Mouse (Mus musculus): ENCODE results near the gene Fam172a. TPM values are rescaled to one million over a fixed set of nuclear protein-coding genes. Genes with fewer than 3 reads are reported as not detected.
A peak's percentile ranks its signal among the peaks of the same experiment; 100 is the strongest.
"Not testable (repeated sequence)": the region's sequence is repeated elsewhere in the genome, so short reads cannot be mapped to it uniquely, and the experiment has no call there.

Fam172a gene
- polyA plus RNA-seq (2014; fragmentation: Nextera tagmentation; extraction: Ambion mirVana) = 37.8 TPM in 2 replicates

GRCm38 (mm10) chr13:77701733-77702132 lies at the start of gene Fam172a:
Gene Fam172a, plus strand, starts transcription at chr13:77702033.
- H3K4me1 ChIP-seq (ENCODE audit: control insufficient read depth, insufficient read depth, low read length); H3K4me3 ChIP-seq (ENCODE audit: low read depth, low read length); ATAC-seq (ENCODE audit: low read depth); H3K4me2 ChIP-seq (ENCODE audit: low read depth, low read length); H3K9ac ChIP-seq (replicated peaks; ENCODE audit: low read depth, low read length); H3K27me3 ChIP-seq (ENCODE audit: control insufficient read depth, insufficient read depth, low read length); H3K27ac ChIP-seq (ENCODE audit: low read depth, low read length); H3K36me3 ChIP-seq (ENCODE audit: control insufficient read depth, insufficient read depth, low read length); H3K9me3 ChIP-seq (ENCODE audit: control insufficient read depth, low read length): not testable (repeated sequence)
- no CpG with 5 or more reads among the region's 6 CpGs for WGBS

GRCm38 (mm10) chr13:77688651-77689050 lies 13.2 kb upstream of the Fam172a start:
- Histone ChIP-seq H3K4me1 (ENCODE audit: control insufficient read depth, insufficient read depth, low read length) (no peaks in the 10 kb centered on the region), H3K4me3 (ENCODE audit: low read depth, low read length) (no peak overlapping the region), H3K27me3 (ENCODE audit: control insufficient read depth, insufficient read depth, low read length) (no peaks in the 10 kb centered on the region), H3K9me3 (ENCODE audit: control insufficient read depth, low read length) (no peaks in the 10 kb centered on the region), H3K27ac (ENCODE audit: low read depth, low read length) (no peak overlapping the region), H3K36me3 (ENCODE audit: control insufficient read depth, insufficient read depth, low read length) (no peaks in the 10 kb centered on the region), H3K4me2 (ENCODE audit: low read depth, low read length) (no peak overlapping the region), H3K9ac (replicated peaks; ENCODE audit: low read depth, low read length) (no peak overlapping the region)
- no peak for ATAC-seq (ENCODE audit: low read depth)
- WGBS = 26% methylated on average over 2 of the region's 2 CpGs

- peak; percentile 99 for ATAC-seq (ENCODE audit: low read depth)
- Histone ChIP-seq H3K9me3 (ENCODE audit: control insufficient read depth, low read length) (no peaks in the 10 kb centered on the region), H3K27ac (ENCODE audit: low read depth, low read length) (no peak overlapping the region), H3K9ac (replicated peaks; ENCODE audit: low read depth, low read length) (peak overlapping the region; percentile 69), H3K4me1 (ENCODE audit: control insufficient read depth, insufficient read depth, low read length) (peaks cover 7% of the 10 kb centered on the region; the same call in 1 of the 2 replicates), H3K4me2 (ENCODE audit: low read depth, low read length) (peak overlapping the region; percentile 59), H3K4me3 (ENCODE audit: low read depth, low read length) (peak overlapping the region; percentile 75), H3K36me3 (ENCODE audit: control insufficient read depth, insufficient read depth, low read length) (no peaks in the 10 kb centered on the region), H3K27me3 (ENCODE audit: control insufficient read depth, insufficient read depth, low read length) (no peaks in the 10 kb centered on the region)
- WGBS = under 1% methylated on average over 35 of the region's 35 CpGs
Measured at GRCm38 (mm10) chr13:77708514-77709013, 6.7 kb downstream of the Fam172a start.

GRCm38 (mm10) chr13:77717499-77717898 lies 15.7 kb downstream of the Fam172a start:
- Histone ChIP-seq H3K36me3 (ENCODE audit: control insufficient read depth, insufficient read depth, low read length) (no peaks in the 10 kb centered on the region), H3K27me3 (ENCODE audit: control insufficient read depth, insufficient read depth, low read length) (no peaks in the 10 kb centered on the region), H3K4me2 (ENCODE audit: low read depth, low read length) (no peak overlapping the region), H3K9ac (replicated peaks; ENCODE audit: low read depth, low read length) (no peak overlapping the region), H3K4me3 (ENCODE audit: low read depth, low read length) (no peak overlapping the region), H3K9me3 (ENCODE audit: control insufficient read depth, low read length) (no peaks in the 10 kb centered on the region), H3K4me1 (ENCODE audit: control insufficient read depth, insufficient read depth, low read length) (no peaks in the 10 kb centered on the region), H3K27ac (ENCODE audit: low read depth, low read length) (no peak overlapping the region)
- 90% methylated on average over 2 of the region's 2 CpGs for WGBS
- ATAC-seq (ENCODE audit: low read depth) = no peak

GRCm38 (mm10) chr13:77742822-77743221 lies 41.0 kb downstream of the Fam172a start:
- no peak overlapping the region for H3K4me2 ChIP-seq (ENCODE audit: low read depth, low read length)
- no peak for ATAC-seq (ENCODE audit: low read depth)
- no peak overlapping the region for H3K27ac ChIP-seq (ENCODE audit: low read depth, low read length)
- no peak overlapping the region for H3K9ac ChIP-seq (replicated peaks; ENCODE audit: low read depth, low read length)
- no peaks in the 10 kb centered on the region for H3K27me3 ChIP-seq (ENCODE audit: control insufficient read depth, insufficient read depth, low read length)
- H3K9me3 ChIP-seq (ENCODE audit: control insufficient read depth, low read length) = no peaks in the 10 kb centered on the region
- no peak overlapping the region for H3K4me3 ChIP-seq (ENCODE audit: low read depth, low read length)
- H3K4me1 ChIP-seq (ENCODE audit: control insufficient read depth, insufficient read depth, low read length) = no peaks in the 10 kb centered on the region
- no peaks in the 10 kb centered on the region for H3K36me3 ChIP-seq (ENCODE audit: control insufficient read depth, insufficient read depth, low read length)

- H3K27ac ChIP-seq (ENCODE audit: low read depth, low read length) = no peak overlapping the region
- H3K9me3 ChIP-seq (ENCODE audit: control insufficient read depth, low read length) = no peaks in the 10 kb centered on the region
- no peaks in the 10 kb centered on the region for H3K4me1 ChIP-seq (ENCODE audit: control insufficient read depth, insufficient read depth, low read length)
- no peak overlapping the region for H3K4me2 ChIP-seq (ENCODE audit: low read depth, low read length)
- H3K36me3 ChIP-seq (ENCODE audit: control insufficient read depth, insufficient read depth, low read length) = no peaks in the 10 kb centered on the region
- ATAC-seq (ENCODE audit: low read depth) = no peak
- H3K9ac ChIP-seq (replicated peaks; ENCODE audit: low read depth, low read length) = no peak overlapping the region
- H3K27me3 ChIP-seq (ENCODE audit: control insufficient read depth, insufficient read depth, low read length) = no peaks in the 10 kb centered on the region
- no peak overlapping the region for H3K4me3 ChIP-seq (ENCODE audit: low read depth, low read length)
- WGBS = 86% methylated on average over 2 of the region's 2 CpGs
Measured at GRCm38 (mm10) chr13:77777606-77778005, 75.8 kb downstream of the Fam172a start.

GRCm38 (mm10) chr13:77807341-77807740 lies 105.5 kb downstream of the Fam172a start:
- not testable (repeated sequence) for H3K27ac ChIP-seq (ENCODE audit: low read depth, low read length); H3K27me3 ChIP-seq (ENCODE audit: control insufficient read depth, insufficient read depth, low read length); H3K36me3 ChIP-seq (ENCODE audit: control insufficient read depth, insufficient read depth, low read length); H3K4me3 ChIP-seq (ENCODE audit: low read depth, low read length); H3K4me2 ChIP-seq (ENCODE audit: low read depth, low read length); H3K9ac ChIP-seq (replicated peaks; ENCODE audit: low read depth, low read length); H3K9me3 ChIP-seq (ENCODE audit: control insufficient read depth, low read length); ATAC-seq (ENCODE audit: low read depth); H3K4me1 ChIP-seq (ENCODE audit: control insufficient read depth, insufficient read depth, low read length)
- WGBS = 95% methylated on average over 2 of the region's 2 CpGs

GRCm38 (mm10) chr13:77810449-77810848 lies 108.6 kb downstream of the Fam172a start:
- H3K4me2 ChIP-seq (ENCODE audit: low read depth, low read length) = no peak overlapping the region
- no peak overlapping the region for H3K9ac ChIP-seq (replicated peaks; ENCODE audit: low read depth, low read length)
- H3K4me3 ChIP-seq (ENCODE audit: low read depth, low read length) = no peak overlapping the region
- H3K27me3 ChIP-seq (ENCODE audit: control insufficient read depth, insufficient read depth, low read length) = no peaks in the 10 kb centered on the region
- WGBS = 92% methylated on average over 1 of the region's 1 CpGs
- no peaks in the 10 kb centered on the region for H3K4me1 ChIP-seq (ENCODE audit: control insufficient read depth, insufficient read depth, low read length)
- H3K9me3 ChIP-seq (ENCODE audit: control insufficient read depth, low read length) = no peaks in the 10 kb centered on the region
- ATAC-seq (ENCODE audit: low read depth) = no peak
- H3K27ac ChIP-seq (ENCODE audit: low read depth, low read length) = no peak overlapping the region
- H3K36me3 ChIP-seq (ENCODE audit: control insufficient read depth, insufficient read depth, low read length) = no peaks in the 10 kb centered on the region

- no peak overlapping the region for H3K4me2 ChIP-seq (ENCODE audit: low read depth, low read length)
- no peaks in the 10 kb centered on the region for H3K36me3 ChIP-seq (ENCODE audit: control insufficient read depth, insufficient read depth, low read length)
- no peak overlapping the region for H3K4me3 ChIP-seq (ENCODE audit: low read depth, low read length)
- ATAC-seq (ENCODE audit: low read depth) = no peak
- H3K9ac ChIP-seq (replicated peaks; ENCODE audit: low read depth, low read length) = no peak overlapping the region
- H3K27me3 ChIP-seq (ENCODE audit: control insufficient read depth, insufficient read depth, low read length) = no peaks in the 10 kb centered on the region
- H3K4me1 ChIP-seq (ENCODE audit: control insufficient read depth, insufficient read depth, low read length) = no peaks in the 10 kb centered on the region
- 95% methylated on average over 4 of the region's 4 CpGs for WGBS
- no peak overlapping the region for H3K27ac ChIP-seq (ENCODE audit: low read depth, low read length)
- H3K9me3 ChIP-seq (ENCODE audit: control insufficient read depth, low read length) = no peaks in the 10 kb centered on the region
Measured at GRCm38 (mm10) chr13:77826138-77826537, 124.3 kb downstream of the Fam172a start.
